Mouse (Mus musculus): Measurements from ENCODE around the gene Pzp. TPM values are rescaled to one million over a fixed set of nuclear protein-coding genes. Genes with fewer than 3 reads are reported as not detected.

Pzp gene
- polyA plus RNA-seq, 1 experiment from 2014 or later: not detected

DNA sequence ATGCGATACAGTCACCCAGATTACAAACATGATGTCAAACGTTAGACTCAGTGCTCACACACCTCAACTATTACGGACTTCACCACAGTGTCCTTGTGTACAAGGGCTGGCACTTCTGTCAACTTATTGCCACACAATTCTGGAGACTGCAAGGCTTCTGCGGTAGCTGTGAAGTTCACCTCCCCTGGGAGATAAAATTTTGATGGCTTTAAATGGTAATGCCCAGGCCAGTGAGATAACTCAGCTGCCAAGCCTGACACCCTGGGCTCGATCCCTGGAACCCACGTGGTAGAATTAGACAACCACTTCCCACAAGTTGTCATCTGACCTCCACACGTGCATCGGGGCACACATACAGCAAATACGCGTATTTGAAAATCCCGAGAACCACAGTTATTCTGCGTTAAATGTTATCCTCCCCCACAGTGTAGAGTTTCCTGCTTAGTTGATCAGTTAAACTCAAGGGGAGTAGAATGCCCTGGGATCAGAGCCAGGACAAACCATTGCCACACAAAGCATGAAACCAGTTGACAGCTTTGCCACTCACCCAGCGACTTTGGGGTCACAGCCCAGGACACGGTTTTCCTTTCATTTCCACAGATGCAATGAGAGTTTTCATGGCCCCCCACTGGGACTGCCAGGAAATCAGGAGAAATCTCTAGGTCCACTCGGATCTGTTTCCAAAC lies 31.7 kb downstream of the Pzp start:
- Histone ChIP-seq H3K27me3 (replicated peaks; ENCODE audit: control insufficient read depth, insufficient read depth, low read length) (no peaks in the 10 kb centered on the region), H3K9me3 (ENCODE audit: control insufficient read depth, low read length) (no peaks in the 10 kb centered on the region), H3K4me1 (replicated peaks; ENCODE audit: control insufficient read depth, insufficient read depth, low read length) (no peaks in the 10 kb centered on the region), H3K27ac (ENCODE audit: low read depth) (no peak overlapping the region), H3K36me3 (ENCODE audit: control insufficient read depth, insufficient read depth, low read length) (no peaks in the 10 kb centered on the region), H3K4me3 (ENCODE audit: low read depth, low read length) (no peak overlapping the region), H3K4me2 (ENCODE audit: low read length) (no peak overlapping the region), H3K9ac (ENCODE audit: low read length) (no peak overlapping the region)
- 78% methylated on average over 15 of the region's 15 CpGs for WGBS
- DNase-seq (ENCODE audit: low spot score): no peak
- no peak for ATAC-seq (replicated peaks; ENCODE audit: low FRiP score, low TSS enrichment, low read depth)

DNA sequence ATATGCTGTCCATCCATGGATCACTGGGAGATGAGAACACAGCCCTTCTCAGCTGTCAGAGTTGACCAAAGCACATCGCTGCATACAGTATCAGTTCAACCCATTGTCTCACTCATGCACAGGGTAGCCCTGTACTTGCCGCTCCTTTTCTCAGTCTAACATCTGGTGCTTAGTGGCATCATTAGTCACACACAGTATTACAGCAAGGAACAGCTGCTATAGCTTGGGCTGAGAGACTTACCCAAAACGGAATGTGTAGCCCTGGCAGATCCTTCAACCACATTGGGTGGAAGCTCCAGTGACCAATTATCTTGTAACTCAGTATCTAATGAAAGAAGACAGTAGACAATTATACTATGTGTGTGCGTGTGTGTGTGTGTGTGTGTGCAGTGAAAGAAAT lies 34.6 kb downstream of the Pzp start:
- no peaks in the 10 kb centered on the region for H3K27me3 ChIP-seq (replicated peaks; ENCODE audit: control insufficient read depth, insufficient read depth, low read length)
- no peaks in the 10 kb centered on the region for H3K36me3 ChIP-seq (ENCODE audit: control insufficient read depth, insufficient read depth, low read length)

GRCm38 (mm10) chr6:128490141-128490540 lies 36.4 kb downstream of the Pzp start:
- Histone ChIP-seq H3K27ac (ENCODE audit: low read depth) (no peak overlapping the region), H3K36me3 (ENCODE audit: control insufficient read depth, insufficient read depth, low read length) (no peaks in the 10 kb centered on the region), H3K9ac (ENCODE audit: low read length) (no peak overlapping the region), H3K4me2 (ENCODE audit: low read length) (no peak overlapping the region), H3K9me3 (ENCODE audit: control insufficient read depth, low read length) (no peaks in the 10 kb centered on the region), H3K4me3 (ENCODE audit: low read depth, low read length) (no peak overlapping the region), H3K27me3 (replicated peaks; ENCODE audit: control insufficient read depth, insufficient read depth, low read length) (no peaks in the 10 kb centered on the region), H3K4me1 (replicated peaks; ENCODE audit: control insufficient read depth, insufficient read depth, low read length) (no peaks in the 10 kb centered on the region)
- DNase-seq (ENCODE audit: low spot score) (no peak), ATAC-seq (replicated peaks; ENCODE audit: low FRiP score, low TSS enrichment, low read depth) (no peak)
- WGBS: 91% methylated on average over 10 of the region's 10 CpGs

More for the DNA sequence above, 34.6 kb downstream of the Pzp start:
- Histone ChIP-seq H3K4me2 (ENCODE audit: low read length) (no peak overlapping the region), H3K9me3 (ENCODE audit: control insufficient read depth, low read length) (no peaks in the 10 kb centered on the region), H3K27ac (ENCODE audit: low read depth) (no peak overlapping the region), H3K9ac (ENCODE audit: low read length) (no peak overlapping the region), H3K4me1 (replicated peaks; ENCODE audit: control insufficient read depth, insufficient read depth, low read length) (no peaks in the 10 kb centered on the region), H3K4me3 (ENCODE audit: low read depth, low read length) (no peak overlapping the region)
- no peak for DNase-seq (ENCODE audit: low spot score)
- 77% methylated on average over 4 of the region's 4 CpGs for WGBS
- ATAC-seq (replicated peaks; ENCODE audit: low FRiP score, low TSS enrichment, low read depth): no peak

DNA sequence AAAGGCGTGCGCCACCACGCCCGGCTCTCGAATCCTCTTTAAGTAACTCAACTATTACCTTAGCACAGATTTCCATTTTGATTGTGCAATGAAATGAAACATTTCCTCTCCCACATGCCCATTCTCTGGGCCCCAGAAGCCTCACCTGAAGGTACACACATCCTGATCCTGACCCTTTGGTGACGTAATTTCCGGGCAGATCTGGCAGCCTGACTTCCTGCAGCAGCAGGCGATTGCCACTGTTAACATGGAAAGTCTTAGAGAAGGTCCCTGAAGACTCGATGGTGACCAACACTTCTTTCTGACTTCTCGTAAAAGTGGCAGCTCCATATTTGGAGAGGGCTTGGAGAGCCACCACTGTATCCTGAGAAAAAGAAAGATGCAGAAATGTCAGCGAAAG lies 38.8 kb downstream of the Pzp start:
- WGBS: 90% methylated on average over 11 of the region's 11 CpGs
- Histone ChIP-seq H3K27me3 (replicated peaks; ENCODE audit: control insufficient read depth, insufficient read depth, low read length) (no peaks in the 10 kb centered on the region), H3K9ac (ENCODE audit: low read length) (no peak overlapping the region), H3K4me2 (ENCODE audit: low read length) (no peak overlapping the region), H3K27ac (ENCODE audit: low read depth) (no peak overlapping the region), H3K4me3 (ENCODE audit: low read depth, low read length) (no peak overlapping the region), H3K9me3 (ENCODE audit: control insufficient read depth, low read length) (no peaks in the 10 kb centered on the region), H3K4me1 (replicated peaks; ENCODE audit: control insufficient read depth, insufficient read depth, low read length) (no peaks in the 10 kb centered on the region), H3K36me3 (ENCODE audit: control insufficient read depth, insufficient read depth, low read length) (no peaks in the 10 kb centered on the region)
- no peak for ATAC-seq (replicated peaks; ENCODE audit: low FRiP score, low TSS enrichment, low read depth)
- DNase-seq (ENCODE audit: low spot score): no peak

DNA sequence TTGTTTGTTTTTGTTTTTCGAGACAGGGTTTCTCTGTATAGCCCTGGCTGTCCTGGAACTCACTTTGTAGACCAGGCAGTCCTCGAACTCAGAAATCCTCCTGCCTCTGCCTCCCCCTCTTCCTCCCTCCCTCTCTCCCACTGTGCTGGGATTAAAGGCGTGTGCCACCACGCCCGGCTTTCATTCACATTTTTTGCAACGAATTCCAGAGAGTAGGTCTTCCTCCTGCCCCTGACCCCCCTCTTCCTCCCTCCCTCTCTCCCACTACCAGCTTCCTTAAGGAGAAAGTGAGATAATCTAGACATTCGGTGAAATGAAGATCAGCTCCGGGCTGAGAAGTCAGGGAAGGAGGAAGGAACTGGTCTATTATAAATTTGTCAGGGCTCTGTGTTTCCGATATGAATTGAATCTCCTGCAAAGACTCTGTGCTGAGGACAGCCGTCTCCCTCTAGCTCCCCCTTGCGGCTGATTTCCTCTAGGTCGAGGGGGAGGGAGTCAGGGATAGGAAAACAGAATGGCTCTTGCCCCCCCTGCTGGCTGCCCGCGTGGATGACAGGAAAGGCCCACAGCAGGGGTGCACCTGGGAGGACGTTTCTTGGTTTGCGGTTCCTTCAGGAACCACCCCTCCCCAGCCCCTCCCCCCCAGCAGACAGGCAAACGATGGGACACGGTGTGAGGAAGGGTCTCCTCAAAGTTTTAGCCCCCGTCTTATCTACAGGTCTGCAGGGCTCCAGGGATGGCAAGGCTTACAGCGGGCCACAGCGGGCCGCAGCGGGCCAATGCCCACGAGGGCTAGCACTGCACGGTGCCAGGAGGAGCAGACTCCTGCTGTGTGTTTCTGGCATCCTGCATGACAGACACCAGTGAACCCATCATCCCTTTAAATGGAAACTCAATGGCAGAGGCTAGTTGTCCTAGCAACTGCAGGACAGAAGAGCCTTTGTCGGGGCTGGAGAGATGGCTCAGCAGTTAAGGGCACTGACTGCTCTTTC lies 46.8 kb downstream of the Pzp start:
- WGBS: 19% methylated on average over 26 of the region's 26 CpGs
- peak overlapping the region; percentile 40 for H3K4me2 ChIP-seq (ENCODE audit: low read length)
- DNase-seq (ENCODE audit: low spot score): peak; percentile 100
- H3K9ac ChIP-seq (ENCODE audit: low read length): no peak overlapping the region
- peak; percentile 86 for ATAC-seq (replicated peaks; ENCODE audit: low FRiP score, low TSS enrichment, low read depth)
- no peak overlapping the region for H3K27ac ChIP-seq (ENCODE audit: low read depth)
- no peaks in the 10 kb centered on the region for H3K36me3 ChIP-seq (ENCODE audit: control insufficient read depth, insufficient read depth, low read length)
- no peak overlapping the region for H3K4me3 ChIP-seq (ENCODE audit: low read depth, low read length)
- no peaks in the 10 kb centered on the region; the same call in 1 of the 2 replicates for H3K4me1 ChIP-seq (replicated peaks; ENCODE audit: control insufficient read depth, insufficient read depth, low read length)
- H3K27me3 ChIP-seq (replicated peaks; ENCODE audit: control insufficient read depth, insufficient read depth, low read length): no peaks in the 10 kb centered on the region
- H3K9me3 ChIP-seq (ENCODE audit: control insufficient read depth, low read length): peaks cover 4% of the 10 kb centered on the region; the same call in 1 of the 2 replicates

DNA sequence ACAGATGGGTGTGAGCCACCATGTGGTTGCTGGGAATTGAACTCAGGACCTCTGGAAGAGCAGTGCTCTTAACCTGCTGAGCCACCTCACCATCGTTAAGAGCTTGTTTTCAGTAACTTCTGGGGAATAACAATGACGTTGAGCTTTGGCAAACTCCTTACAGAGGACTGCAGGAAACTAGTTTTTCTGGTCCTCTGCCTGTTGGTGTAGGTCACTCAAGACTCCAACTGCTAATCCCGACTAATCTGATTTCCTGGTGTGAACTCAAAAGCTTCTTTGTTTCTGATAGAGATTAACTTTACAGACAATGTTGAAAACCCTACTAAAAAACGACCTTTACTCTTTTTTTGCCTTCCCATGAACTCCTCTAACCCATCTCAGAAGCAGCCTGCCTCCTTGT lies 49.0 kb downstream of the Pzp start:
- Histone ChIP-seq H3K27ac (ENCODE audit: low read depth) (0 out of 2 replicates have a peak overlapping the region, but pooled peaks have one; percentile 11), H3K9me3 (ENCODE audit: control insufficient read depth, low read length) (peaks cover 4% of the 10 kb centered on the region; the same call in 1 of the 2 replicates), H3K4me3 (ENCODE audit: low read depth, low read length) (no peak overlapping the region), H3K4me2 (ENCODE audit: low read length) (no peak overlapping the region), H3K36me3 (ENCODE audit: control insufficient read depth, insufficient read depth, low read length) (no peaks in the 10 kb centered on the region), H3K4me1 (replicated peaks; ENCODE audit: control insufficient read depth, insufficient read depth, low read length) (no peaks in the 10 kb centered on the region; the same call in 1 of the 2 replicates), H3K27me3 (replicated peaks; ENCODE audit: control insufficient read depth, insufficient read depth, low read length) (no peaks in the 10 kb centered on the region), H3K9ac (ENCODE audit: low read length) (no peak overlapping the region)
- no peak for DNase-seq (ENCODE audit: low spot score)
- ATAC-seq (replicated peaks; ENCODE audit: low FRiP score, low TSS enrichment, low read depth): no peak
- WGBS: 30% methylated on average over 4 of the region's 4 CpGs

DNA sequence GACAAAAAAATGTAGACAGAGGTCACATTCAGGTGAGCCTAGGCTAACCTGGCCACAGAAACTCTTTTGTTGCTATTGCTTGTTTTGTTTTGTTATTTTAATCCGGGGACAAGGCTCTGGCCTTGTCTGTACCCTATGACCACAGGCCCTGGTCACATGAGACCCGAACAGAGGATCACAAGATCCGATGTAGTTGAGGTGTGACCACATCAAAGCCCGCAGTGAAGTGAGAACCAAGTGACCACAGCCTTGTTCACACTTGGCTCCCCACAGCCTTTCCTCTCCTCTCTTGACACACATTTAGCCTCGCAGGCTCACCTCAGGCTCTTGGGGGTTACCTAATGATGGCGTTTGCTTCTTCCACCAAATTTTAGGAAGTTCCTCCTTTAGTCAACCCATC lies 52.4 kb downstream of the Pzp start:
- Histone ChIP-seq H3K27ac (ENCODE audit: low read depth) (no peak overlapping the region), H3K9me3 (ENCODE audit: control insufficient read depth, low read length) (peaks cover 4% of the 10 kb centered on the region; the same call in 1 of the 2 replicates), H3K36me3 (ENCODE audit: control insufficient read depth, insufficient read depth, low read length) (no peaks in the 10 kb centered on the region), H3K27me3 (replicated peaks; ENCODE audit: control insufficient read depth, insufficient read depth, low read length) (no peaks in the 10 kb centered on the region), H3K4me2 (ENCODE audit: low read length) (no peak overlapping the region), H3K4me1 (replicated peaks; ENCODE audit: control insufficient read depth, insufficient read depth, low read length) (no peaks in the 10 kb centered on the region), H3K9ac (ENCODE audit: low read length) (no peak overlapping the region), H3K4me3 (ENCODE audit: low read depth, low read length) (no peak overlapping the region)
- 84% methylated on average over 6 of the region's 6 CpGs for WGBS
- no peak for ATAC-seq (replicated peaks; ENCODE audit: low FRiP score, low TSS enrichment, low read depth)
- no peak for DNase-seq (ENCODE audit: low spot score)

DNA sequence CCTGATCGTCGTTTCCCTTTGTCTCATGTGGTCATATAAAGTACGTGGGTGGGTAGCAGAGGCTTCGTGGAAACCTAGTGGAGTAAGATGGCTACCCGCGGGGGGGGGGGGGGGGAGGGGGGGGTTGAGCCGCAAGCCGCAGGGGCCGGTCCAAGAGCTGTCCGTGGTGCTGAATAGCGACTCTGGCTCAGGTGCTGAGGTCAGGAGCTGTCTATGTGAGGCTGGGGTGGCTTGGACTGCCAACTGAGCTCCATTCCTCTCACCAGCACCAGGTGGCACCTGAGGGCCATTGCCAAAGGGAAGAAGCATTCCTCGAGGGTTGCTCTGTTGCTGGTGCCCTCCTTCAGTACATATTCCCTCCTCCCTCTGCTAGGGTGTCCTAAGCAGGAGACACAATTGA lies 57.1 kb downstream of the Pzp start:
- no peak overlapping the region for H3K4me3 ChIP-seq (ENCODE audit: low read depth, low read length)
- DNase-seq (ENCODE audit: low spot score): peak; percentile 82
- H3K9me3 ChIP-seq (ENCODE audit: control insufficient read depth, low read length): no peaks in the 10 kb centered on the region
- ATAC-seq (replicated peaks; ENCODE audit: low FRiP score, low TSS enrichment, low read depth): no peak
- WGBS: 5% methylated on average over 12 of the region's 12 CpGs
- H3K36me3 ChIP-seq (ENCODE audit: control insufficient read depth, insufficient read depth, low read length): no peaks in the 10 kb centered on the region
- H3K9ac ChIP-seq (ENCODE audit: low read length): no peak overlapping the region
- H3K27me3 ChIP-seq (replicated peaks; ENCODE audit: control insufficient read depth, insufficient read depth, low read length): no peaks in the 10 kb centered on the region
- no peak overlapping the region for H3K27ac ChIP-seq (ENCODE audit: low read depth)
- H3K4me1 ChIP-seq (replicated peaks; ENCODE audit: control insufficient read depth, insufficient read depth, low read length): no peaks in the 10 kb centered on the region
- H3K4me2 ChIP-seq (ENCODE audit: low read length): no peak overlapping the region
